Mouse (Mus musculus) heart, postnatal 0 days (tissue): ENCODE results near the gene Pik3cd.

Source experiments
- CTCF ChIP-seq: IDR thresholded peaks from 2 replicates; pipeline ENCODE4 v1.5.1; 2016; ENCODE audit warnings: antibody characterized with exemption, control low read depth, low read depth
- EP300 ChIP-seq: IDR thresholded peaks from 2 replicates; pipeline ENCODE4 v1.6.1; 2016; ENCODE audit warnings: antibody characterized with exemption, low read depth

GRCm38 (mm10) chr4:149601484-149601883 is 100.9 kb downstream of the Pik3cd start:
- no peak for TF ChIP-seq CTCF
- no peak for TF ChIP-seq EP300
